Mouse (Mus musculus) forebrain, postnatal 0 days (tissue): ENCODE measurements at regions not wholly inside any gene's neighbourhood (a gene's known extent, or its start where the extent isn't known, plus 50 kb on each side); places are given as distances from the start of the nearest gene placed in this dataset.

Experiments
- ATAC-seq: fragments of 200-750 bp; cut with Nextera tagmentation; 2 replicates; pipeline ENCODE4 v1.8.0; 2017; ENCODE audit warnings: mild to moderate bottlenecking, moderate library complexity
- DNase-seq: peaks from one replicate; pipeline ENCODE4 v3.0.0-alpha.2; 2015
- H3K27ac ChIP-seq: fragments of 300-500 bp; sonication (generic); 2 replicates; pipeline ENCODE4 v1.5.1; 2014; ENCODE audit warnings: low read depth, mild to moderate bottlenecking, antibody characterized with exemption, low read length, moderate library complexity, mixed read lengths
- H3K27me3 ChIP-seq: fragments of 300-500 bp; sonication (generic); 2 replicates; pipeline ENCODE4 v1.6.1; 2014; ENCODE audit warnings: mild to moderate bottlenecking, low read length, mixed read lengths; ENCODE audit not compliant: insufficient read depth
- H3K36me3 ChIP-seq: fragments of 300-500 bp; sonication (generic); 2 replicates; pipeline ENCODE4 v1.6.1; 2014; ENCODE audit warnings: mild to moderate bottlenecking, moderate library complexity; ENCODE audit not compliant: insufficient read depth
- H3K4me1 ChIP-seq: fragments of 300-500 bp; sonication (generic); 2 replicates; pipeline ENCODE4 v1.6.1; 2014; ENCODE audit warnings: antibody characterized with exemption; ENCODE audit not compliant: insufficient read depth
- H3K4me2 ChIP-seq: fragments of 300-500 bp; sonication (generic); 2 replicates; pipeline ENCODE4 v1.6.1; 2014; ENCODE audit warnings: low read depth, mild to moderate bottlenecking, moderate library complexity
- H3K4me3 ChIP-seq: fragments of 300-500 bp; sonication (generic); 2 replicates; pipeline ENCODE4 v1.5.1; 2014; ENCODE audit warnings: low read depth, low read length, mixed read lengths
- H3K9ac ChIP-seq: fragments of 300-500 bp; sonication (generic); 2 replicates; pipeline ENCODE4 v1.6.1; 2014; ENCODE audit warnings: mild to moderate bottlenecking
- H3K9me3 ChIP-seq: fragments of 300-500 bp; sonication (generic); 2 replicates; pipeline ENCODE4 v1.6.1; 2016; ENCODE audit warnings: low read length
- CTCF ChIP-seq: sonication (generic); IDR thresholded peaks from 2 replicates; pipeline ENCODE4 v1.5.1; 2016; ENCODE audit warnings: antibody characterized with exemption, control low read depth, low read depth
- WGBS: fragments of 180-500 bp; shearing (Covaris S2); extraction: QIAGEN DNeasy Blood & Tissue Kit; methylation state at CpG from one replicate; pipeline ENCODE4 v1.1.7; 2014; 5-methylcytosine and 5-hydroxymethylcytosine counted together

DNA sequence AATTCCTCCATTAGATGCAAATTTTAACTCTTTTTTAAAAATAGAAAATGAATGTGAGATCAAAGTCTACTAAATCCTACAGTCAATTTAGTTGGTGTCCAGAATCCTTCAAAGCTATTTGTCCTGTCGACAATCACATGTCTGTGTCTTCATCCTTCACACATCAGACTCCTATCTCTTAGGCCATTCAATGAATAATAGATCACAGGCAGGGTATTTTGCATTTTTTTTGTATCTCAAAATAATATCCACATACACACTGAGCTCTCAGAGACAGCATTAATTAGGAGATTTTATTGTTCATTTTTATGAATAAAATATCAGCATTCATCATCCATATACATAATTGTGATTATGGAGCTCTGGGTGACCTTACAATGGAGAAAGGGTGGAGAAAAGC, 427.2 kb downstream of the Hao1 start:
- no peak for ATAC-seq
- Histone ChIP-seq H3K27me3 (no peaks in the 10 kb centered on the region), H3K4me2 (no peak overlapping the region), H3K4me1 (no peaks in the 10 kb centered on the region), H3K4me3 (no peak overlapping the region), H3K9me3 (no peaks in the 10 kb centered on the region), H3K27ac (no peak overlapping the region), H3K9ac (no peak overlapping the region), H3K36me3 (no peaks in the 10 kb centered on the region)
- no peak for DNase-seq
- WGBS = 72% methylated on average over 1 of the region's 1 CpGs
- TF ChIP-seq CTCF = no peak

DNA sequence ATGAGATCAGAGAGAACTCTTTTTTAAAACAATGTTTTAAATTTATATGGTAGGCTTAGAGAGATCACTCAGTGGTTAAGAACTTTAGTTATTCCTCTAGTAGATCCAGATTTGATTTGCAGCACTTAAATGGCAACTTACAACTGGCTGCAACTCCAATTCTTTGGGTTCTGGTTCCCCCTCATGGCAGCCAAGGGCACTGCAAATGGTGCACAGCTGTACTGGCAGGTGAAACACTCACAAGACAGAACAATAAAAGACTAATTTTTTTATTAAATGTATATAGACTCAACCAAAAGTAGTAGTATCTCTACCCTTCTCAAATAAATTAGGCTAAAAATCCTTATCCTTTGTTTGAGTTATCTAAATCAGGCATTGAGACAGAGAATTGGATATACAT, 446.9 kb downstream of the Hao1 start:
- ATAC-seq = no peak
- DNase-seq = no peak
- Histone ChIP-seq H3K9me3 (no peaks in the 10 kb centered on the region), H3K4me1 (no peaks in the 10 kb centered on the region), H3K36me3 (no peaks in the 10 kb centered on the region), H3K27me3 (no peaks in the 10 kb centered on the region), H3K4me3 (no peak overlapping the region), H3K9ac (no peak overlapping the region), H3K4me2 (no peak overlapping the region), H3K27ac (no peak overlapping the region)
- TF ChIP-seq CTCF = no peak; the same call in 1 of the 2 replicates

DNA sequence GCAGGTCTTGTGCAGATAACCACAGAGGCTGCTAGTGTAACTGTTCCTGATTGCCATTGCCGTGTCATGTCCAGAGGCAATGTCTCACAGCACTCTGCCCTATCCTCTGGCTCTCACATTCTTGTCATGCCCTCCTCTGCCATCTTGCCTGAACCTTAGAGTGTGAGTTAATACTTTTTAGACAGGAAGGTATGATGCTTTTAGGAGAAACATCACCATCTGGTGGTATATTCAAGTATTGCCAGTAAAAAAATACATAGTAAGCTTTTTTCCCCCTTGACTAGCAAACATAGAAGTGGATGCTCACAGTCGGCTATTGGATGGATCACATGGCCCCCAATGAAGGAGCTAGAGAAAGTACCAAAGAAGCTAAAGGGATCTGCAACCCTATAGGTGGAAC, 465.8 kb downstream of the Hao1 start:
- H3K4me2 ChIP-seq = no peak overlapping the region
- H3K9me3 ChIP-seq = no peaks in the 10 kb centered on the region
- H3K4me3 ChIP-seq = no peak overlapping the region
- DNase-seq (no peak), ATAC-seq (no peak)
- no peaks in the 10 kb centered on the region for H3K36me3 ChIP-seq
- no peak overlapping the region for H3K9ac ChIP-seq
- H3K27me3 ChIP-seq = no peaks in the 10 kb centered on the region
- 72% methylated on average over 2 of the region's 2 CpGs for WGBS
- no peak overlapping the region for H3K27ac ChIP-seq
- H3K4me1 ChIP-seq = no peaks in the 10 kb centered on the region
- peak; percentile 28 for TF ChIP-seq CTCF

DNA sequence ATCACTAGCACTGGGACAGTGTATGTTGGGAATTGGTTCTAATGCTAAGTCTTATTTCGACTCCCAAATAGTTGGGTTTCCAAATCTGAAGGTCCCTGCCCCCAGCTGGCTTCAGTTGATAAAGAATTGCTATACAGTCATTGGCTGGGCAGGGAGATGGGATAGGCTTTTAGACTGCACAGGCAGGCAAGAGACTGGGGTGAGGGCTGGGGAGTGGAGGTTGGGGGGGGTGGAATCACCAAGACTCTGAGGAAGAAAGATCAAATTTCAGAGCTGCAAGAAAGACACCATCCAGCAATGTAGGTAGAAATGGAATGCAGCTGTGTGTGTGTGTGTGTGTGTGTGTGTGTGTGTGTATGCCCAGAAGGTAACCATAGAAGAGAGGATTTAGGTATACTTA, 474.0 kb downstream of the Hao1 start:
- 89% methylated on average over 1 of the region's 1 CpGs for WGBS
- Histone ChIP-seq H3K9ac (no peak overlapping the region), H3K9me3 (no peaks in the 10 kb centered on the region), H3K4me3 (no peak overlapping the region), H3K36me3 (no peaks in the 10 kb centered on the region), H3K4me2 (no peak overlapping the region), H3K27ac (no peak overlapping the region), H3K27me3 (no peaks in the 10 kb centered on the region), H3K4me1 (no peaks in the 10 kb centered on the region)
- ATAC-seq (no peak), DNase-seq (no peak)
- no peak for TF ChIP-seq CTCF

GRCm38 (mm10) chr2:134077953-134078352, 476.2 kb downstream of the Hao1 start:
- no peak overlapping the region for H3K9ac ChIP-seq
- no peaks in the 10 kb centered on the region for H3K9me3 ChIP-seq
- H3K4me2 ChIP-seq = no peak overlapping the region
- H3K36me3 ChIP-seq = no peaks in the 10 kb centered on the region
- no peaks in the 10 kb centered on the region for H3K27me3 ChIP-seq
- H3K27ac ChIP-seq = no peak overlapping the region
- no peaks in the 10 kb centered on the region for H3K4me1 ChIP-seq
- no peak for ATAC-seq
- WGBS = 69% methylated on average over 1 of the region's 1 CpGs
- no peak for DNase-seq
- no peak for TF ChIP-seq CTCF
- no peak overlapping the region for H3K4me3 ChIP-seq

DNA sequence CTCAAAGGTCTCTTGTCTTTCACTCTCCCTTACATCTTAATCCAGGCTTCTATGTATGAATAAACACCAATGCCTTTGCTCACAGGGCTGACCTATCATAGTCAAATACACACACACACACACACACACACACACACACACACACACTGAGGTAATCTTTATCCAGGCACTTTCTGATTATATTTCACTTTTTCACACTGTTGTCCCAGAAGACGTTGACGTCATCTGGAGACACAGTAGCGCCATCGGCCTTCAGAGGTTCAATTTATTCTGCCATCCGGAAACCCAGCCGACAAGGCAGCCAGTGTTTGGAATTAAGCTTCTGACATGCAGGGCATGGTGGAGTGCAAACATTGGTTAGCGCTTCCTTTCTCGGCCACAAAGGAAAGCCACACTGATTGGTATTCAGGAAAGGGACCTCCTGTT, 486.2 kb downstream of the Hao1 start:
- Histone ChIP-seq H3K9me3 (no peaks in the 10 kb centered on the region), H3K27me3 (no peaks in the 10 kb centered on the region), H3K4me3 (no peak overlapping the region), H3K27ac (no peak overlapping the region), H3K9ac (no peak overlapping the region), H3K4me1 (no peaks in the 10 kb centered on the region), H3K36me3 (no peaks in the 10 kb centered on the region), H3K4me2 (0 out of 2 replicates have a peak overlapping the region, but pooled peaks have one; percentile 11)
- ATAC-seq (peak; percentile 86), DNase-seq (peak; percentile 38)
- TF ChIP-seq CTCF = no peak
- WGBS = 20% methylated on average over 8 of the region's 8 CpGs

DNA sequence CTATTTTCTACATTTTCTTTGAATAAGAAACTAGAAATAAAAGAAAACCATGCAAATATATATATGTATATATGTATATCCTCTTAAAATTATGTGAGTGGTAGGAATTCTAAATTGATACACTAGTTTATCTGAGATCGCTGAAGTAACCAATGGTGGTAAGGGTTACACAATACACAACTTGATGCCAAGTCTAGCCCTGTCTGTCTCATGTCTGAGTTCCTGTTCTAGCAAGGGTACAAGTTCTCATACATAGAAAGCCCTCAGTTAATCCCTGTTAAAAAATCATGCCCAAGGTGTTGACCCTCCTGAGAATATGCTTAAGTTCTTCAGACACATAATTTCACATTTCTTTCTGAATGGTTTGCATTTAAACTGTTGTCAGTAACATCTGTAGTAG, 486.8 kb downstream of the Hao1 start:
- Histone ChIP-seq H3K9ac (no peak overlapping the region), H3K27me3 (no peaks in the 10 kb centered on the region), H3K4me2 (no peak overlapping the region), H3K27ac (no peak overlapping the region), H3K9me3 (no peaks in the 10 kb centered on the region), H3K4me3 (no peak overlapping the region), H3K4me1 (no peaks in the 10 kb centered on the region), H3K36me3 (no peaks in the 10 kb centered on the region)
- ATAC-seq (no peak), DNase-seq (no peak)
- 95% methylated on average over 1 of the region's 1 CpGs for WGBS
- no peak for TF ChIP-seq CTCF

- no peak for TF ChIP-seq CTCF
- no peaks in the 10 kb centered on the region for H3K36me3 ChIP-seq
- no peak overlapping the region for H3K4me3 ChIP-seq
- 83% methylated on average over 2 of the region's 2 CpGs for WGBS
- DNase-seq (no peak), ATAC-seq (no peak)
- H3K9me3 ChIP-seq = no peaks in the 10 kb centered on the region
- no peak overlapping the region for H3K27ac ChIP-seq
- no peak overlapping the region for H3K4me2 ChIP-seq
- H3K4me1 ChIP-seq = no peaks in the 10 kb centered on the region
- H3K9ac ChIP-seq = no peak overlapping the region
- H3K27me3 ChIP-seq = no peaks in the 10 kb centered on the region
Observed at GRCm38 (mm10) chr2:134059916-134060618, 494.1 kb downstream of the Hao1 start.
